Mouse (Mus musculus) left cerebral cortex, postnatal 4 days (tissue): ENCODE data around the gene Fmnl1. TPM values are rescaled to one million over a fixed set of nuclear protein-coding genes. Genes with fewer than 3 reads are reported as not detected.

ENCODE experiments used
- total RNA-seq, 2 experiments: library from RNA; stranded (reverse); gene quantifications; 2 replicates each; pipeline ENCODE4 v1.2.3; 2021

Gene Fmnl1
- total RNA-seq, 2 experiments from 2014 or later = 34.8 to 39.1 TPM

Other genes starting within 250 kb of the Fmnl1 start
- 1 to 10 TPM; 3.7 to 4.1 TPM for gene Kif18b, start 246.0 kb upstream of the Fmnl1 start, total RNA-seq
- 10 to 100 TPM; 10.9 to 12.7 TPM for gene C1ql1, start 224.4 kb upstream of the Fmnl1 start, total RNA-seq
- 10 to 100 TPM; 60.3 to 67.8 TPM for gene Nmt1, start 142.9 kb upstream of the Fmnl1 start, total RNA-seq
- gene Dcakd, start 142.8 kb upstream of the Fmnl1 start, total RNA-seq = 100 to 1,000 TPM; 116 to 128 TPM
- 10 to 100 TPM; 11.1 to 13.8 TPM for gene Plcd3, start 69.4 kb upstream of the Fmnl1 start, total RNA-seq
- gene Acbd4, start 69.4 kb upstream of the Fmnl1 start, total RNA-seq = 10 to 100 TPM; 31.7 to 41.3 TPM
- gene Hexim1, start 54.9 kb upstream of the Fmnl1 start, total RNA-seq = 10 to 100 TPM; 22.9 to 23.2 TPM
- gene Hexim2, start 38.7 kb upstream of the Fmnl1 start, total RNA-seq = 10 to 100 TPM; 19.0 to 24.2 TPM
- 1 to 10 TPM; 1.5 to 2.0 TPM for gene 1700023F06Rik, start 37.5 kb downstream of the Fmnl1 start, total RNA-seq
- 1 to 10 TPM; 1.4 to 2.0 TPM for gene Spata32, start 47.3 kb downstream of the Fmnl1 start, total RNA-seq
- 1 to 10 TPM; 3.7 to 4.3 TPM for gene Map3k14, start 96.4 kb downstream of the Fmnl1 start, total RNA-seq
- 1 to 10 TPM; 4.7 to 5.1 TPM for gene Arhgap27, start 192.6 kb downstream of the Fmnl1 start, total RNA-seq
- gene Plekhm1, start 241.6 kb downstream of the Fmnl1 start, total RNA-seq = 10 to 100 TPM; 13.8 to 14.8 TPM